Mouse (Mus musculus) kidney, embryonic 14.5 days (tissue): ENCODE measurements at regions not wholly inside any gene's neighbourhood (a gene's known extent, or its start where the extent isn't known, plus 50 kb on each side); places are given as distances from the start of the nearest gene placed in this dataset.
"Not testable (repeated sequence)": the region's sequence is repeated elsewhere in the genome, so short reads cannot be mapped to it uniquely, and the experiment has no call there.

ENCODE experiments used
- ATAC-seq: fragments of 200-750 bp; cut with Nextera tagmentation; 2 replicates; pipeline ENCODE4 v1.8.0; 2017; ENCODE audit warnings: moderate number of reproducible peaks, mild to moderate bottlenecking, moderate TSS enrichment, moderate library complexity; ENCODE audit not compliant: low FRiP score, low TSS enrichment
- H3K27ac ChIP-seq: fragments of 300-500 bp; sonication (generic); 2 replicates; pipeline ENCODE4 v1.5.1; 2014; ENCODE audit warnings: low read depth, mild to moderate bottlenecking, low read length, moderate library complexity, mixed read lengths
- H3K27me3 ChIP-seq: fragments of 300-500 bp; sonication (generic); 2 replicates; pipeline ENCODE4 v1.6.1; 2014; ENCODE audit warnings: mild to moderate bottlenecking, low read length; ENCODE audit not compliant: control insufficient read depth, insufficient read depth
- H3K36me3 ChIP-seq: fragments of 300-500 bp; sonication (generic); 2 replicates; pipeline ENCODE4 v1.6.1; 2014; ENCODE audit warnings: low read length, mixed read lengths; ENCODE audit not compliant: control insufficient read depth, insufficient read depth
- H3K4me1 ChIP-seq: fragments of 300-500 bp; sonication (generic); 2 replicates; pipeline ENCODE4 v1.6.1; 2014; ENCODE audit warnings: low read length, mixed read lengths; ENCODE audit not compliant: control insufficient read depth, insufficient read depth
- H3K4me2 ChIP-seq: fragments of 300-500 bp; sonication (generic); replicated peaks from 2 replicates; pipeline ENCODE4 v1.6.1; 2014; ENCODE audit warnings: low read depth, mild to moderate bottlenecking, low read length
- H3K4me3 ChIP-seq: fragments of 300-500 bp; sonication (generic); 2 replicates; pipeline ENCODE4 v1.5.1; 2014; ENCODE audit warnings: mild to moderate bottlenecking, low read length
- H3K9ac ChIP-seq: fragments of 300-500 bp; sonication (generic); 2 replicates; pipeline ENCODE4 v1.6.1; 2014; ENCODE audit warnings: low read depth, mild to moderate bottlenecking, low read length, moderate library complexity
- H3K9me3 ChIP-seq: fragments of 300-500 bp; sonication (generic); 2 replicates; pipeline ENCODE4 v1.6.1; 2016; ENCODE audit warnings: low read length; ENCODE audit not compliant: control insufficient read depth
- WGBS: fragments of 180-500 bp; shearing (Covaris S2); extraction: QIAGEN DNeasy Blood & Tissue Kit; methylation state at CpG from one replicate; pipeline ENCODE4 v1.1.7; 2014; 5-methylcytosine and 5-hydroxymethylcytosine counted together

DNA sequence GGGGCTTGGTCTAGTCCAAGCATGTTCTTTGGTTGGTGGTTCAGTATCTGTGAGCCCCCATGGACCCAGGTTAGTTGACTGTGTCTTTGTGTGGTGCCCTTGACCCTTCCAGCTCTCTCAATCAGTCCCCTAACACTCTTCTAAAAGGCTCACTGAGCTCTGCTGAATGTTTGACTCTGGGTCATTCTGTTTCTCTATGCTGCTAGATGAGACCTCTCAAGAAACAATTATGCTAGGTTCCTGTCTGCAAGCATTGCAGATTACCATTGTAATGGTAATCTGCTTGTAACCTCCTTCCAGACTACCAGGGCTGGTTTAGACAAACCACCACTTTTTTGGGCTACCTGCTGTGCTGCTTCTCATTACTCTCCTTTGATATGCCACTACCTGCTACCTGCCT, 2863.9 kb downstream of the Gm37988 start:
- Histone ChIP-seq H3K4me3 (no peak overlapping the region), H3K9ac (no peak overlapping the region), H3K27me3 (no peaks in the 10 kb centered on the region), H3K9me3 (no peaks in the 10 kb centered on the region), H3K4me1 (no peaks in the 10 kb centered on the region), H3K36me3 (no peaks in the 10 kb centered on the region), H3K27ac (no peak overlapping the region), H3K4me2 (no peak overlapping the region)
- ATAC-seq: no peak

GRCm38 (mm10) chr1:7709206-7709605, 2901.5 kb downstream of the Gm37988 start:
- not testable (repeated sequence) for H3K9me3 ChIP-seq, H3K27me3 ChIP-seq, H3K27ac ChIP-seq, H3K36me3 ChIP-seq, H3K4me1 ChIP-seq, H3K4me2 ChIP-seq, ATAC-seq, H3K9ac ChIP-seq, H3K4me3 ChIP-seq
- 92% methylated on average over 5 of the region's 6 CpGs for WGBS

GRCm38 (mm10) chr1:7732725-7733124, 2925.0 kb downstream of the Gm37988 start:
- no peak for ATAC-seq
- Histone ChIP-seq H3K4me2 (no peak overlapping the region), H3K27me3 (no peaks in the 10 kb centered on the region), H3K9me3 (no peaks in the 10 kb centered on the region), H3K9ac (no peak overlapping the region), H3K4me3 (no peak overlapping the region), H3K4me1 (no peaks in the 10 kb centered on the region), H3K27ac (no peak overlapping the region), H3K36me3 (no peaks in the 10 kb centered on the region)
- WGBS: 53% methylated on average over 1 of the region's 1 CpGs

DNA sequence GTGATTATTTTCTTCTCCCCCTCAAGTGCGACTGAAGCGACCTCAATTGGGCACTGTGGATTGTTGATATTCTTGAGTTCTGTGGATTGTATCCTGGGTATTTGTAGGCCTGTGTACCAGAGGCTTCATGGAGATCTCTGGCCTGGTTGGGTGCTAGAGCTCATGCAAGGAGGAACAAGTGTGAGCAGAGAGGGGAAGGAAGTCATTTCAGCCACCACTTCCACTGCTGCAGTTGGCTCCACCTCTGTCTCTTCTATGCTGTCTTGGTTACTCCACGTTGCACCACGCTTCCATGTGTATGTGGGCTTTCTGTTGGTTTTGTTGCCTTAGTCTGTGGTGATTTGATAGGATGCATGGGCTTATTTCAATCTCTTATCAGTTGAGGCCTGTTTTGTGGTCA, 2929.6 kb downstream of the Gm37988 start:
- Histone ChIP-seq H3K4me3 (no peak overlapping the region), H3K4me1 (no peaks in the 10 kb centered on the region), H3K9ac (no peak overlapping the region), H3K27me3 (no peaks in the 10 kb centered on the region), H3K36me3 (no peaks in the 10 kb centered on the region), H3K9me3 (no peaks in the 10 kb centered on the region), H3K27ac (no peak overlapping the region), H3K4me2 (no peak overlapping the region)
- ATAC-seq: no peak
- WGBS: 90% methylated on average over 4 of the region's 4 CpGs

- 69% methylated on average over 5 of the region's 5 CpGs for WGBS
- Histone ChIP-seq H3K4me2 (no peak overlapping the region), H3K9ac (no peak overlapping the region), H3K4me1 (no peaks in the 10 kb centered on the region), H3K9me3 (no peaks in the 10 kb centered on the region), H3K36me3 (no peaks in the 10 kb centered on the region), H3K4me3 (no peak overlapping the region), H3K27me3 (no peaks in the 10 kb centered on the region), H3K27ac (no peak overlapping the region)
- ATAC-seq: no peak
Measured at GRCm38 (mm10) chr1:7745887-7746286, 2938.2 kb downstream of the Gm37988 start.

DNA sequence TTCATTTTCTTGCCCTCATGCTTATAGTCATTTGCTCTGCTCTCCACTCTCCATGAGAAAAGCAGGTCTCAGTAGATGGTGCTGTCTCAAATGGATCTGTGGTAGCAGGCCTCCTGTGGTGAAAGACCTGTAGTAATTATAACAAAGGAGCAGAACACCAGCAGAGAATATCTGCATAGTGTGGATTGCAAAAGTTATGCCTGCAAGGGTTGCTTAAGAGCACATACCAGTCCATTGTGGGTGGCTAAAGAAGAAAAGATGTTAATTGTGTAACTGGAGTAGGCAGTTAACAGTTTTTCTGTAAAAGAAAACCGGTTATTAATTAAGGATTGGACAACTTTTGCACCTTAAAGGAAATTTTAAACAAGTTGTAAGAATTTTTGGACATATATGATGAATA, 2969.0 kb downstream of the Gm37988 start:
- no peak for ATAC-seq
- Histone ChIP-seq H3K27me3 (no peaks in the 10 kb centered on the region), H3K4me2 (no peak overlapping the region), H3K4me3 (no peak overlapping the region), H3K9ac (no peak overlapping the region), H3K27ac (no peak overlapping the region), H3K4me1 (0 out of 2 replicates have a peak, but pooled peaks cover 4% of the 10 kb centered on the region), H3K36me3 (no peaks in the 10 kb centered on the region), H3K9me3 (no peaks in the 10 kb centered on the region)
- WGBS: 13% methylated on average over 1 of the region's 1 CpGs

DNA sequence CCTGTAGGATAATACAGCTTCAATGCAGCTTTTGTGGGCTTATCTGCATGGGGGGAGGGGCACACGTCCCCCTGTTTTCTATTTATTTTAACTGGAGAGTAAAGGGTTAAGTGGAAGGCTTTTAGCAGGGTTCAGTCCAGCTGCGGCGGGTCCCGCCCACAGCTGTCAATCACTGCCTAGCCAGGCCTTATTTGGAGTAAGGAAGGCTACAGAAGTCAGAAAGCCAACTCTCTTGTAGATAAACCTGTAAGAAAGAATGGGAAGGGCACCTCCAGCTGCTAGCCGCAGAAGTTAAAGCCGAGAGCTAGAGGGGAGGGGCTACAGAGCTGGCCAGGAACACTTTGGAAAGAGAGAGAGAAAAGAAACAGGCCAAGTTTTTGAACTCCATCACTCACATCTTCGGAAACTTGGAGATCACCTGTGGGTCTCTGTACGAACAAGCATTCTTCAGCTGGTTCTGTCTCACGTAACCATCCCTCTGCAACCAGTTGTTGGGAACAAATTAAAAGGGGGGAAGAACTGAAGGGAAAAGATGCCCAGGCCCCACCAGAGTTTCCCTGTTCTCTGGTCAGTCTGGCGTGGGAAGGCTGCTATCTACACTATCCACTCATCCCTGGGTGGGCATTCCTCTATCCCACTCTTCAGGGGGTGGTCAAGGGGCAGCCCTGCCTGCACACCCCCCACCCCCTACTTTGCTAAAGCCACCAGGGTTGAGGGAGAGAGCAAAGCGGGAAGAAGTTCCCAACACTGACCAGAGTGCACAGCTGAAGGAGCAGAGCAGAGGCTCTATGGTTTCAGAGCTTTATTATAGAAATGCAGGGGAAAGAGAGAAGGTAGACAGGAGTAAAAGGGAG, 2969.7 kb downstream of the Gm37988 start:
- WGBS: 6% methylated on average over 11 of the region's 11 CpGs
- H3K27ac ChIP-seq: peak overlapping the region; percentile 47; the same call in 1 of the 2 replicates
- peak; percentile 94 for ATAC-seq

DNA sequence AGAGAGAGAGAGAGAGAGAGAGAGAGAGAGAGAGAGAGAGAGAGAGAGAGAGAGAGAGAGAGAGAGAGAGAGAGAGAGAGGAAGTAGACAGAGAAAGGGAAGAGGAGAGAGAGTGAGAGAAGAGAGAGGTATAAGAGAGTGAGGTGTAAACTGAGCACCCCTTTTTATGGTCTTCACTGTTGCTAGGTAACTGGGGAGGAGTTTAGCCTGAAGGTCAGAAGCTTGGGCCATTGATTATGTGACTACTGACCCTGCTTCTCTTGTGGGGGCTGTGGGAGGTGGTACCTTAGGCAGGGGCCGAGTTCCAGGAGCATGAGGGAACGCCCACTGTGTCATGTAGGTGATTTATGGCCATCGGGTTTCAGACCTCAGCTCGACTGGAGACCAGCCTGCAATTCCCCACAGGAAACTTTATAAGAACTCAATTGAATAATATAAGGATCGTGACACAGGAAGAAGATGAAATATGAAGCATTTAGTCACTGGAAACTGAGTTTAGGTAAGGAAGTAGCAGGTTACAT, 2970.4 kb downstream of the Gm37988 start:
- H3K27me3 ChIP-seq, H3K36me3 ChIP-seq, H3K4me3 ChIP-seq, H3K27ac ChIP-seq, H3K9ac ChIP-seq, H3K4me1 ChIP-seq, H3K4me2 ChIP-seq, H3K9me3 ChIP-seq: not testable (repeated sequence)
- WGBS: 5% methylated on average over 5 of the region's 5 CpGs
- peak; percentile 59; the same call in 1 of the 2 replicates for ATAC-seq

More for the DNA sequence above, 2969.7 kb downstream of the Gm37988 start:
- Histone ChIP-seq H3K36me3 (no peaks in the 10 kb centered on the region), H3K4me1 (0 out of 2 replicates have a peak, but pooled peaks cover 4% of the 10 kb centered on the region), H3K9me3 (no peaks in the 10 kb centered on the region), H3K27me3 (no peaks in the 10 kb centered on the region), H3K4me3 (no peak overlapping the region), H3K4me2 (peak overlapping the region; percentile 30), H3K9ac (no peak overlapping the region)

DNA sequence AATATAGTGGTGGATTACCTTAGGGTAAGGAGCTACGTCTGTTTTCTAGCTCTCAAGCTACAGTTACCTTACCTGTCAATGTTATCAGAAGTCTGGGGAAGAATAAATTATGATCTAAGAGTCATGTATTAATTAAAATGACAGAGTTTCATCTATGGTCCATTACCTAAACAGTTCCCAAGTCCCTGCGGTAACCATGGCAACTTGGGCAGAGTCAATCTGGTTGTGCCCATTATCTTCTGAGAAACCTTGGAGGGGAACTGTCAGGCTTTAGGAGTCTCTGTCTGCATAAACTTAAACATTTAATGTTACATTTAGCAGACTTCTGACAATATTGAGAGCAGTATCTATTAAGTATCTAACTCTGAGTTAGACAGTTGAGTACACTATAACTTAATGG, 2971.0 kb downstream of the Gm37988 start:
- H3K9me3 ChIP-seq: no peaks in the 10 kb centered on the region
- H3K27ac ChIP-seq: no peak overlapping the region
- no peaks in the 10 kb centered on the region for H3K27me3 ChIP-seq
- H3K9ac ChIP-seq: no peak overlapping the region
- no peak overlapping the region for H3K4me3 ChIP-seq
- WGBS: 39% methylated on average over 2 of the region's 2 CpGs
- no peak overlapping the region for H3K4me2 ChIP-seq
- no peak for ATAC-seq
- no peaks in the 10 kb centered on the region for H3K36me3 ChIP-seq
- 0 out of 2 replicates have a peak, but pooled peaks cover 4% of the 10 kb centered on the region for H3K4me1 ChIP-seq
